Mouse (Mus musculus) megakaryocyte, embryonic 14.5 days (primary cell): ENCODE measurements around the gene Rad54l2. TPM values are rescaled to one million over a fixed set of nuclear protein-coding genes. Genes with fewer than 3 reads are reported as not detected.

ENCODE experiments used
- H3K27me3 ChIP-seq: replicated peaks from 2 replicates; pipeline ENCODE3; 2012; ENCODE audit warnings: inconsistent platforms
- H3K36me3 ChIP-seq: replicated peaks from 2 replicates; pipeline ENCODE3; 2012; ENCODE audit warnings: low read length, inconsistent platforms, mixed read lengths
- H3K4me1 ChIP-seq: 2 replicates; pipeline ENCODE4 v1.6.1; 2012; ENCODE audit warnings: inconsistent platforms
- H3K4me3 ChIP-seq: replicated peaks from 2 replicates; pipeline ENCODE3; 2012; ENCODE audit warnings: moderate library complexity, mild to moderate bottlenecking, inconsistent platforms
- H3K9me3 ChIP-seq: 2 replicates; pipeline ENCODE4 v1.6.1; 2012; ENCODE audit warnings: inconsistent platforms
- FLI1 ChIP-seq: IDR thresholded peaks from 2 replicates; pipeline ENCODE4 v1.6.1; 2012; ENCODE audit warnings: low read length, inconsistent platforms, mixed read lengths
- GATA1 ChIP-seq: IDR thresholded peaks from 3 replicates; pipeline ENCODE4 v1.6.1; 2012; ENCODE audit warnings: mixed read lengths, low read length, inconsistent platforms, borderline replicate concordance
- polyA plus RNA-seq: library from polyadenylated mRNA; stranded (reverse); fragments of >175 nt; gene quantifications from 2 replicates; pipeline ENCODE4 v1.2.3, GENCODE M21; 2012; ENCODE audit warnings: low replicate concordance; ENCODE audit not compliant: insufficient read depth

Rad54l2 gene
- polyA plus RNA-seq, 1 experiment: 1.9 TPM

GRCm38 (mm10) chr9:106638154-106638553 is 150.8 kb downstream of the Rad54l2 start:
- H3K27me3 ChIP-seq: peaks cover 32% of the 10 kb centered on the region

More at GRCm38 (mm10) chr9:106638154-106638553, 150.8 kb downstream of the Rad54l2 start:
- no peaks in the 10 kb centered on the region for H3K9me3 ChIP-seq
- H3K36me3 ChIP-seq: no peaks in the 10 kb centered on the region
- H3K4me1 ChIP-seq: peaks cover 14% of the 10 kb centered on the region
- no peak overlapping the region for H3K4me3 ChIP-seq
- TF ChIP-seq GATA1: no peak
- TF ChIP-seq FLI1: no peak

Other genes with a start within 250 kb of the Rad54l2 start
- gene Iqcf3, start 227.6 kb downstream of the Rad54l2 start, polyA plus RNA-seq: not detected in 2 replicates
- gene Iqcf4, start 218.2 kb downstream of the Rad54l2 start, polyA plus RNA-seq: not detected in 2 replicates
- gene Iqcf6, start 162.6 kb downstream of the Rad54l2 start, polyA plus RNA-seq: not detected in 2 replicates
- gene Grm2, start 133.1 kb downstream of the Rad54l2 start, polyA plus RNA-seq: not detected in 2 replicates
- gene Tex264, start 103.3 kb downstream of the Rad54l2 start, polyA plus RNA-seq: 87.2 and 196 TPM in 2 replicates
- 2.0 TPM in 1 of 2 replicates, not detected in the other for gene Dcaf1, start 32.7 kb upstream of the Rad54l2 start, polyA plus RNA-seq
- gene Rbm15b, start 98.2 kb upstream of the Rad54l2 start, polyA plus RNA-seq: 6.4 and 13.0 TPM in 2 replicates
- gene Manf, start 102.8 kb upstream of the Rad54l2 start, polyA plus RNA-seq: 14.7 and 174 TPM in 2 replicates